Mouse (Mus musculus): Measurements from ENCODE around the gene Pdzd9. TPM values are rescaled to one million over a fixed set of nuclear protein-coding genes. Genes with fewer than 3 reads are reported as not detected.

Pdzd9 gene
- not detected for polyA plus RNA-seq (2014; fragmentation: Illumina TruSeq; extraction: RNeasy Lipid Tissue Mini Kit (QIAGEN cat#74804); ENCODE audit: low read depth, low replicate concordance)

DNA sequence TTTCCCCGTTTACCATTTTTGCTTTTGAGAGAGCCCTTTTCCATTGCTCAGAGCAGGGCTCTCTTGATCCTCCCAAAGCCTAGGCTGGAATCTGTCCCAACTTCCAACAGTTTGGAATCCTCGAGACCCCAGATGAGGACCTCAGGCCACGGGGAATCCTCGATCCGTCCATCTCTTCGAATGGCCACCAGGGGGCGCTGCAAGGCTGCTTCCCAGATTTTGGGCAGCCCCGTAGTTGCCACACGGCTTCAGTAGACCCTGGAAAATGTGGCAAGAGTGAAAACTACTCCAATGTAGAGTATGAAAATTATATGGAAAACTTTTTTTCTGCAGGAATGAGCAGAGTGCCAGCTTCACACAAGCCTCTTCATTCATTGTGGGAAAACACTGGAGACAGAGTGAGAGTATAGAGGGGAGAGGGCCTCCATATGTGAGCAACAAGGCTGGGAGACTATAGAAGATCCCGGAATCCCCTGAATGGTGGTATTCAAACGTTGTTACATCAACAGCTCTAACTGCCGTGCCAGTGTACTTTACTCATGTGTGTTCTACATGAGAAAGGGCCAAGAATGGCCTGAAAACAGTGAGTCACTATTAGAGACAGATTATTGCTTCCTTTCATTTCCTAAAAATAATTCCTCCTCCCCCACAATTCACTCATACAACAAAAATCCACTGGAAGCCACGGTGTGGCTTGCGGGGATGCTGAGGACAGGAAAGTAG is at the start of gene Pdzd9:
TSS of gene Pdzd9 (minus strand) at position 191 of the 723 bp plus-strand sequence.

DNA sequence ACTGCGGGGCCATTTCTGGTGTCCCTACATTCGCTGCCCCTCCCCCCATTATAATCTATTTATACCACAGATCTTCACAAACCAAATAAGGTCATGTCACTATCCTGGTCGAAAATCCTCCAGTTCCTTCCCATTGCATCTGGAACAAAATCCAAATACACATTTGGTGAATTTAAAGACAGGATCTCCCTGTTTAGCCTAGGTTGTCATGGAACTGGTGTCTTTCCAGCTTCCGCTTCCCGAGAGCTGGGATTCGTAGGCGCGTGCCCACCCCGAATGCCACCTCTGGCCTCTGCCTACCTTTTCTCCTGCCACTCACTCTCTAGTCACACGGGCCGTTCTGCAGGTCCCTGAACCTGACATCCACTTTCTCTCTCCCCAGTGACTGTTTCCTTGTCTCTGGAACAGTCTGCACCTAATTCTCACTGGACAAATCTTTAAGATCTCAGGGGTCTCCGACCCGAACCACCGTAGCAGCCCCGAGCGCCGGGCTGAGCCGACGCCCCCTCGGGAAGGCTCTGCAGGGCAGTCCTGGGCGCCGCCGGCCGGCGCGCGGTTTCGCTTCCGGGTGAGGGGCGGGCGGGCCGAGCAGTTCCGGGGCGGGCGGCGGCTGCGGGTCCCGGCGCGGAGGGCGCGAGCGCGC is 7.0 kb upstream of the Pdzd9 start, which contains the start of gene Mosmo:
TSS of gene Mosmo (plus strand) at position 618 of the 643 bp plus-strand sequence.

DNA sequence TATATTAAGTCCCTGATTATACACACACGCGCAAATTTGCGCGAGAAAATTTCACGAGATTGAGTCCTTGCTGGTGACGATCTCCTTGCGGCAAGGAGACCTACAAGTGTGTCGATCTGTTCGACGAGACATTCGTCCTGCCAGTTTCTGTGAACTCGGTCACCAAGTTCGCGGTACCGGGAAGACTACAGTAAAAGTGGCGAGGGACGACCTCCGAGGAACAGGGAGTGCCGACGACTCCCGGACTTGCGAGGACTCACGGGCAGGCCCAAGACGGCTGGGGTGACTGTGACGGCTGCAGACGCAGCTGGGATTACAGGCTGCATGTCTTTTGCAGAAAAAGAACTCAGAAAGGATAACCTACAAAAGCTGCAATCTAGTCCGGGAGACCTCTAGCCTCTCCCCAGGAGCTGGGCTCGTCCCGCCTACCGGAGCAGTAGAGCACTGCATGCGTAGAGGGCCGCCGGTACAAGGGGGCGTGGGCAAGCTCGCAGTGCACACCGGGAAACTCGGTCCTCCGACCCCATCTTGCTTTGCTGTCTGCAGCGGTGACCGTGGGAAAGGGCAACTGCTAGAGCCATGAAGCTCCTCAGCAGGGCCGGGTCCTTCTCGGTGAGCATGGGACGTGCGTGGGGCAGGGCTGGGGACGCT is 35.3 kb downstream of the Pdzd9 start, which contains the start of gene Uqcrc2:
TSS of gene Uqcrc2 (plus strand) at position 466 of the 651 bp plus-strand sequence.

Other genes with a start within 250 kb of the Pdzd9 start
- gene Uqcrc2, start 35.2 kb downstream of the Pdzd9 start, polyA plus RNA-seq (2014; fragmentation: Illumina TruSeq; extraction: RNeasy Lipid Tissue Mini Kit (QIAGEN cat#74804); ENCODE audit: low read depth, low replicate concordance), result 505 TPM
- gene Mosmo, start 7.3 kb upstream of the Pdzd9 start, polyA plus RNA-seq (2014; fragmentation: Illumina TruSeq; extraction: RNeasy Lipid Tissue Mini Kit (QIAGEN cat#74804); ENCODE audit: low read depth, low replicate concordance), result 21.5 TPM
- gene Vwa3a, start 69.0 kb upstream of the Pdzd9 start, polyA plus RNA-seq (2014; fragmentation: Illumina TruSeq; extraction: RNeasy Lipid Tissue Mini Kit (QIAGEN cat#74804); ENCODE audit: low read depth, low replicate concordance), result not detected
- not detected for gene Gm5737, start 142.0 kb upstream of the Pdzd9 start, polyA plus RNA-seq (2014; fragmentation: Illumina TruSeq; extraction: RNeasy Lipid Tissue Mini Kit (QIAGEN cat#74804); ENCODE audit: low read depth, low replicate concordance)
- 1.6 TPM for gene Eef2k, start 172.5 kb upstream of the Pdzd9 start, polyA plus RNA-seq (2014; fragmentation: Illumina TruSeq; extraction: RNeasy Lipid Tissue Mini Kit (QIAGEN cat#74804); ENCODE audit: low read depth, low replicate concordance)
- gene Polr3e, start 247.4 kb upstream of the Pdzd9 start, polyA plus RNA-seq (2014; fragmentation: Illumina TruSeq; extraction: RNeasy Lipid Tissue Mini Kit (QIAGEN cat#74804); ENCODE audit: low read depth, low replicate concordance), result 4.5 TPM